Mouse (Mus musculus): ENCODE data around the gene Trappc3.

GRCm38 (mm10) chr4:126277906-126278564 is 15.9 kb downstream of the Trappc3 start:
- no peak for TF ChIP-seq GATA1 (IDR thresholded peaks at IDR 0.05; ENCODE audit: low read length)
- no peak for TF ChIP-seq TAL1 (IDR thresholded peaks at IDR 0.05; ENCODE audit: low read length)

All from erythroblast, embryonic 14.5 days (primary cell).